Mouse (Mus musculus) liver, embryonic 14.5 days (tissue): ENCODE measurements around the gene Slc37a2.

ENCODE experiments used
- CTCF ChIP-seq: IDR thresholded peaks from 2 replicates; pipeline ENCODE4 v1.5.1; 2016; ENCODE audit warnings: antibody characterized with exemption, low read depth, control low read depth
- EP300 ChIP-seq: IDR thresholded peaks from 2 replicates; pipeline ENCODE4 v1.6.1; 2016; ENCODE audit warnings: antibody characterized with exemption, low read depth

GRCm38 (mm10) chr9:37242764-37243163 is 12.8 kb downstream of the Slc37a2 start:
- TF ChIP-seq CTCF (no peak), EP300 (no peak)
